Mouse (Mus musculus) frontal cortex, postnatal 14 days (tissue): Measurements from ENCODE around the gene Nexn.
"Not testable (repeated sequence)": the region's sequence is repeated elsewhere in the genome, so short reads cannot be mapped to it uniquely, and the experiment has no call there.

Experiments
- DNase-seq, 2 experiments: peaks; one replicate each; pipeline ENCODE4 v3.0.0; 2022; ENCODE audit warnings: low spot score in 2 of 2

Gene Nexn

GRCm38 (mm10) chr3:152197246-152197645, 68.9 kb downstream of the Nexn start:
- DNase-seq: not testable (repeated sequence)

- DNase-seq: peak; percentile 81 to 84
These were observed 72.5 kb downstream of the Nexn start for GRCm38 (mm10) chr3:152193635-152194097.

DNA sequence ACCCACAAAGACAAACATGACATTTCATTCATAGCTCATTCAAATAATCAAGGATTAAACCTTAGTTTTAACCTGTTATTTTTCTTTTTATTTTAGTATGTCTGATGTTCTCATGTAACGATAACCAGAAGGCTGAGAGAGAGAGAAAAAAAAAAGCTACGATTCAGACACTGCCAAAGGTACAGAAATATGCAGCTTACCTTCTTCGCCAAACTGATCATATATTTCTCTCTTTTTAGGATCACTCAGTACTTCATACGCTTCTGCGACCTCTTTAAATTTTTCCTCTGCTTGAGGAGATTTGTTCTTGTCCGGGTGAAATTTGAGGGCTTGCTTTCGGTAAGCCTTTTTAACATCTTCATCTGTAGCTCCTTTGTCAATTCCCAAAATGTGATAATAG, 73.0 kb downstream of the Nexn start:
- DNase-seq: no peak

DNA sequence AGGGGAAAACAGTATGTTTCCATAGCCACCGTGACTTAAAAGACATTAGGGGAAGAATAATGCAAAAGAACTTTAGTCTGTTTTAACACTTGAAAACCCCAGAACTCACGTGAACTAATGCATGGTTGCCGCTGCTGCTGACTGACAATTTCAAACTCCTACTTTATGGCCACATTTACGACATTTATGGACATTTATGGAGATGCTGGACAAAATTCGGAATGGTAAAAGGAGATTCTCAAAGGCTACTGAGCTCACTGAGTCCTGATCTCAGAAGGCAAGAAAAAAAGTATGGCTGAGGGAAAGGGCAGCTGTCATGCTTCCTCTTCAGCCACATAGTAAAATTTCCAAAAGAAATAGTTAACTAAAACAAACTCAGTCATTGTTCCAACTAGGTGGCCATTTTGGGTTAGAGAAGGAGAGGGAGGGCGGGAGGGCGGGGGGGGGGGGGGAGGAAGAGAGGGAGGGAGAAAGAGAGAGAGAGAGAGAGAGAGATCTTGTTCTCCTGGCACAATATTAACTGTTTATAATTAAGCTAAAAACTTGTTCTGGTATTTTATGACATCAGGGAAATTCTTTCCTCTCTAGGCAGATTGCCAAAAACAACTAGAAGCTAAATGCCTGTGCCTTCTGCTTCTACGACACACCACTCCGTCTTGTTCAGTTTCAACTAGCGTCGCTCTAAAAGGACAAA, 73.8 kb downstream of the Nexn start:
- DNase-seq: no peak

DNA sequence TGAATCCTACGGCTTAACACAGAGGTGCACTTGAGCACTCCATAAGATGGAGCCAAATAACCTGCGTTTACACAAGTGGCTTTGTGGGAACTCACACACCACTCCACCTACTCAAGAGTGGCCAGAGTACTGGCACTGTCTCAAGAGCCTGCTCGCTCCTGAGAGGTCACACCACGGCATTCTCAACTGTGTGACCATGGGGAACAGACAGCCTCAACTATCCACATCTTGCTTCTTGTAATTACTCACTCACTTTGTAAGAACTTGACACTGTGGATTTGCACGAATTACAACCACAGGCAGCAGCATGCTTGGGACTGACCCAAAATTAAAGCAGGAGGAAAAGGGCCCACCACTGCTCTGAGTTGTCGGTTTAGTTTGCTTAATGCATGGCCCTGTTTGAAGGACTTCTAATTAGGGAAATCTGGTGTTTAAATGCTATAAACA, 74.3 kb downstream of the Nexn start:
- DNase-seq: no peak

DNA sequence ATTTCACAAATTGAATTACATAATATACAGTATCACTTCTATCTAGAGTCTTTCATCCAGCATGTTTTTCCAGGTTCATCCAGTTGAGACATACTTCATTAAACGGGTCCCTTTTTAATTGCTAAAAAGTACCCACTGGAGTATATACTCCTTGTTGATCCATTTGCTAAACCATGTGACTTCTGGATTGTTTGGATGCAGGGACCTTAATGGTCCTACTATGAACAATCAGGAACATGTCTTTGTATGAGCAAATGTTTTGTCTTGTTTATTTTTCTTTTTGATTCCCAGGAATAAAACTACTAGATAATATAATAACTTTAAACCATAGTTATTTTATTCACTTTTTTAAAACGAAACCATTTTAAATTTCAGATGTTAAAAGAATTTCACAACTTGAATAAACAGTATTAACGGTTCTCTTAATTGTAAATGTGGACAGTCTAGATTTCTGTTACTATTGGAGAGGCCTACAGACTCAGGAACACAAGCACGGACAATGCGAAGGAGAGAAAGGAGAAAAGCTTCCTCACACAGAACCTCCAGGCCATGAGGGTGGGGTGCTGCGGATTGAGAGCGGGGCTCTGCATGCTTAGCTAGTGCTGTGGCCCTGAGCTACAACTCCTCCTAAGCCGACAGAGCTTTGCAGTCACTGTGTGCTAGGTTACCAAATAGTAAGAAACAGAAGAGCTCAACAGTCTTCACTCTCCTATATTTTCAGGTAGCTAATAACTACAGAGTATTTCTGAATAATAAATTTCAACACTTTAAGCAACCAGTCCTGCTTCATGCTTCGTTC, 75.3 kb downstream of the Nexn start:
- DNase-seq: no peak

GRCm38 (mm10) chr3:152189306-152189705, 76.8 kb downstream of the Nexn start:
- no peak for DNase-seq
